Mouse (Mus musculus) erythroblast, embryonic 14.5 days (primary cell): ENCODE results near the gene Armc10. TPM values are rescaled to one million over a fixed set of nuclear protein-coding genes. Genes with fewer than 3 reads are reported as not detected.

ENCODE experiments used
- polyA plus RNA-seq: library from polyadenylated mRNA; stranded (reverse); fragments of >175 nt; gene quantifications from 2 replicates; pipeline ENCODE4 v1.2.3, GENCODE M21; 2012

Armc10 gene
- polyA plus RNA-seq, 1 experiment = 0.21 TPM

Other genes starting within 250 kb of the Armc10 start
- gene Ccdc146, start 221.1 kb upstream of the Armc10 start, polyA plus RNA-seq = not detected in 2 replicates
- not detected in 2 replicates for gene Fam185a, start 220.9 kb upstream of the Armc10 start, polyA plus RNA-seq
- not detected in 2 replicates for gene Lrrc17, start 102.3 kb upstream of the Armc10 start, polyA plus RNA-seq
- gene Fbxl13, start 179 bp upstream of the Armc10 start, polyA plus RNA-seq = not detected in 2 replicates
- 0.06 and 0.14 TPM in 2 replicates for gene Napepld, start 55.6 kb downstream of the Armc10 start, polyA plus RNA-seq
- gene Pmpcb, start 91.3 kb downstream of the Armc10 start, polyA plus RNA-seq = 1.3 and 1.4 TPM in 2 replicates
- gene Dnajc2, start 139.4 kb downstream of the Armc10 start, polyA plus RNA-seq = 0.77 and 0.83 TPM in 2 replicates
- gene Psmc2, start 139.5 kb downstream of the Armc10 start, polyA plus RNA-seq = 1.0 and 1.5 TPM in 2 replicates
- gene Slc26a5, start 219.8 kb downstream of the Armc10 start, polyA plus RNA-seq = not detected in 2 replicates